Mouse (Mus musculus): Measurements from ENCODE around the gene Prkcz.

Gene Prkcz

GRCm38 (mm10) chr4:155239494-155239893 is 121.7 kb downstream of the Prkcz start:
- DNase-seq, result no peak

DNA sequence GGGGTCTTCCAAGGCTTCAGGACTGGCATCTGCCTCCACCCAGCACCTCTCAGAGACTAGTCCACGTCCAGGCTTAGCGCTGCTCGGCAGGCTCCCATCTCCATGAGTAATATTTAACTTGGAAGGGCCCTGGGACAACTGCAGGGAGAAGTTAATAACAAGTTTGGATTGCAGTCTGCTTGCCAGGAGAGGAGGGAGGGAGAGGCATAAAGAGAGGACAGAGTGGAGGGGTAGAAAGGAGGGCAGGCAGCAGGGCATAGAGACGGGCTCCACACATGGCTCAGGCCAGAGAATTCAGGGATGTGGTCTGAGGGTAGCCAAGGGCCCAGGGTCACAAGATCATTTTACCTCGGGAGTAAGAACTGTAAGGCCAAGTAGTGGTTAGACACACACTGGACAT is 122.9 kb downstream of the Prkcz start:
- no peak for DNase-seq

GRCm38 (mm10) chr4:155236737-155237385 is 124.3 kb downstream of the Prkcz start:
- DNase-seq, result no peak

GRCm38 (mm10) chr4:155235311-155236119 is 125.6 kb downstream of the Prkcz start:
- peak; percentile 76 for DNase-seq

DNA sequence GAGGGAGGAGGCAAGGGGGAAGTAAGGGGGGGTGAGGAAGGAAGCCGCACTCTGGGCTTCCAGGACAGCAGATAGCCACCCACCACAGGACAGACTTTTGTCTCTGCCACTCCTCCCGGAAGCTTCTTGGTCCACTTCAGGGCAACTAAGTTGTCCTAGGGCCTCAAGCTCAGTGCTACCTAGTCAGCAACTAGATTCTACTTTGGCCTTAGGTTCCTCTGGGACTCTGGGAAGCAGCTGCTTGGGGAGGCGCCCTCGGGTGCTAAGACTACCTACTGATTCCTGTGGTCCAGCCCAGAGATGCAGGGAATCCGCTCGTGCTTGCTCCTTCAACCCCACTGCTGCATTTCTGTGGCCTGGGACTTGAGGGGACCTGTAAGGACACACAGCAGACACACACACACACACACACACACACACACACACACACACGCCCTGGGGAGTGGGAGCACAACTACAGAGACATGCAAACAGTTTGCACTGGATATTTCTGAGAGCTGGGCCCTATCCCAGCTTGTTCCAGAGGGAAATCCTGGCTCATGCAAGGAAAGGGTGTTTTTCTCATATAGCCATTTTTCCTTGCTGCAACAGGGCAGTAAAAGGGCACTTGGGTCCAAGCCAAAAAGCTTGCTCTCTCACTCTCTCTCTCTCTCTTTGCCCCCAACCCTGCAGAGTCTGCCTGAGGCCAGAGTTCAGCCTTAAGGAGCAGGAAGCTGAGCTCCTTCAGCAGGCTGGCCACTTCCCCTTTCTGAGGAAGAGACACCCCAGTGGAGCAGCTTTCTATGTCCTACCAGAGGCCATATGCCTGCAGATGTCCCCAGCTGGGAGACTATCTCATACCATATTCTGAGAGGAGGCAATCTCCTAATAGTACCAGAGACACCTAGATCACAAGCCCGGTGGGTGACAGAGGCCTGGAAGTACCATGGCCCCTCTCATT is 126.5 kb downstream of the Prkcz start:
- DNase-seq, result peak; percentile 55

DNA sequence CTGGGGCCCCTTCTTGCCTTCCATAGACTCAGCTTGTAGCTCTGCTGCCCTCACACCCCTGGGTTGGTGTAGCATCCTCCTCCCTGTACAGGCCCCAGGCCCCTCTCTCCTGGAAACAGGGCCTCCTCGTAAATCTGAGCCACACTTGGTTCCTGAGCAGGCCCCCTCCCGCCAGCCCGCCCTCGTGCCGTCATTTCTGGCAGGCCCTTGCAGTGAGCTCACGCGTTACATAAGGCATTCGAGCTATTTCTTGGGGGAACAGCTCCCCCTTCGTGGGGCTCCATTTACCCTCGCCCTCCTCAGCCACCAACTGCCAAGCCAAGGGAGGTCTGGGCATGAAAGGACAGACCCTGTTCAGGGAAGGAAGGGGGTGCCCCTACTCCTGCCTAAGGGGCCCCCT is 127.3 kb downstream of the Prkcz start:
- peak; percentile 83 for DNase-seq

GRCm38 (mm10) chr4:155228461-155228860 is 132.7 kb downstream of the Prkcz start:
- no peak for DNase-seq

DNA sequence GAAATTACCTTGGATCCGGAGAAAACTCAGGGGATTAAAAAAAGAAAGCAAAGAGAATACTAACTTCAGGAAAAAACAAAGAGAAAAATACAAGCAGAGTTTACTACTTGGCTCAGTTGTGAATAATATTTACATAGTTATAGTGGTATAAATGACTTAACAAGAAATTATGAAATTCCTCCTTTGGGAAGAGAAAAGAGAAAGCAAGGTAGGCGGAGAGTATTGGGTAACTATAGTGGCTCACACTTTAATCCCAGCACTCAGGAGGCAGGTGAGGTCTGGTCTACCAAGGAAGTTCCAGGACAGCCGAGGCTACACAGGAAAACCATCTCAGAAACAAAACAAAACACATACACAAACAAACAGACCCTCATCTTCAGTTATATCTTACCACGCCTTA is 133.2 kb downstream of the Prkcz start:
- no peak for DNase-seq

DNA sequence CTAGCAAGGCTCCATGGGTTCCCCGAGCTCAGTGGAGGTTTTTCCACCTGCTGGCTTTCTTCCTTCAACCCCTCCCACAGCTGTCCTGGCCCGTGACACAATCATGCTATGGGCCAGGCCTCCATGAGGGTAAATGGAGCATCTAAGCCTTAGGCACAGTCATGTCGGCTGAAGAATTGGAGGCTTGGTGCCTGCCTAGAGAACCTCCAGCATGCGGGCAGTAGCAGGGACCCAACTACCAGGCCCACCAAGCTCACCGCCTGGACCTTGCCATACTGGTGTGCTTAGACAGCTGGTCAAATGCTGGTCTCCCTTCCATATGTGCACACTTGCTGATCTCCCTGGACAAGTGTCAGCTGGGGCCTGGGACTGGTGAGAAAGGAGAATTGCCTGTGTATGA is 135.2 kb downstream of the Prkcz start:
- DNase-seq, result no peak

- DNase-seq, result no peak
These were observed 137.3 kb downstream of the Prkcz start for GRCm38 (mm10) chr4:155223594-155224528.

DNA sequence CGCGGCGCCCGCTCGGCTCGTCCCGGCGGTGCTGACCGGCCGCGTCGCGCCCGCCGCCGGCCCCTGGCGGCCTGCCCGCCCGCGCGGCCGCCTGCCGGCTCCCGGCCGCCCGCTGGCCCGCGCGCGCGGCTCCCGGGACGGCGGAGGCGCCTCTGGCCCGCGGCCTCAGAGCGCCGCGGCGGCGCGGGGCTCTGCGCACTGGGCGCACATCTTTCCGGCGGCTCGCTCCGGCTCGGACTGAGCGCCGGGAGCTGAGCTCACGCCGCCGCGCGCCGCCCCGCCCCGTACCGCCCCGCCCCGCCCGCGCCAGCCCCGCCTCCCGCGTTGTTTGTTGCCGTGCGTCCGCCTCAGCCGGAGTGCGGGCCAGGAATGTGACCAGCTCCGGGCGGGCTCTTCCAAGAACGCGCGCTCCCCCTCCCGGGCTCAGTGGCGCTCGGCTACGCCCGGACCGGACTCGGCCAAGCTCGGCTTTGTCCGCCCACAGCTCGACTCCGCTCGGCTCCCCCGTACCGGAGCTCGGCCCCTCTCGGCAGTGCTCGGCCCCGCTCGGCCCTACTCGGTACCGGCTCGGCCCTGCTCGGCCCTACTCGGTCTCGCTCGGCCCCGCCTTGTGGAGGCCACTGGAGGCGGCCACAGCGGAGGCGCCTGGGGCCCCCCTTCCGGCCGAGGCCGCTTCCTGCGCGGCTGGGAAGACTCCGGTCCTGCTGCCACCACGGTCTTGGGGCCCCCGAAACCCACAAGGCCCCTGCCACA is 138.1 kb downstream of the Prkcz start:
- DNase-seq, result peak; percentile 100

DNA sequence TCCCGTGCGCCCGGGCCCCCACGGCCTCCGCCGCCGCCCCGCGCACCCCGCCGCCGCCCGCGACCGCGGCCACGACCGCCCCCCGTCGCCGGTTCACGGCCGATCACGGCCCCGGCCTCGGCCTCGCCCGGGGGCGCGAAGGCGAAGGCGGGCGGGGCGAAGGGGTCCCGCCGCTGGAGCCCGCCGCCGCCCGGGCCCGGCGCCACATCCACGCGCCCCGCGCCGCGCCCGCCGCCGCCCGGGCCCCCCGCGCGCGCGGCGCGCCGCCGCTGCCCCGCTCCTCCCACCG is 138.7 kb downstream of the Prkcz start, which contains the start of gene Ski:
Gene Ski (minus strand): TSS at position 41 of the 289 bp plus-strand sequence.
- DNase-seq, result no peak

DNA sequence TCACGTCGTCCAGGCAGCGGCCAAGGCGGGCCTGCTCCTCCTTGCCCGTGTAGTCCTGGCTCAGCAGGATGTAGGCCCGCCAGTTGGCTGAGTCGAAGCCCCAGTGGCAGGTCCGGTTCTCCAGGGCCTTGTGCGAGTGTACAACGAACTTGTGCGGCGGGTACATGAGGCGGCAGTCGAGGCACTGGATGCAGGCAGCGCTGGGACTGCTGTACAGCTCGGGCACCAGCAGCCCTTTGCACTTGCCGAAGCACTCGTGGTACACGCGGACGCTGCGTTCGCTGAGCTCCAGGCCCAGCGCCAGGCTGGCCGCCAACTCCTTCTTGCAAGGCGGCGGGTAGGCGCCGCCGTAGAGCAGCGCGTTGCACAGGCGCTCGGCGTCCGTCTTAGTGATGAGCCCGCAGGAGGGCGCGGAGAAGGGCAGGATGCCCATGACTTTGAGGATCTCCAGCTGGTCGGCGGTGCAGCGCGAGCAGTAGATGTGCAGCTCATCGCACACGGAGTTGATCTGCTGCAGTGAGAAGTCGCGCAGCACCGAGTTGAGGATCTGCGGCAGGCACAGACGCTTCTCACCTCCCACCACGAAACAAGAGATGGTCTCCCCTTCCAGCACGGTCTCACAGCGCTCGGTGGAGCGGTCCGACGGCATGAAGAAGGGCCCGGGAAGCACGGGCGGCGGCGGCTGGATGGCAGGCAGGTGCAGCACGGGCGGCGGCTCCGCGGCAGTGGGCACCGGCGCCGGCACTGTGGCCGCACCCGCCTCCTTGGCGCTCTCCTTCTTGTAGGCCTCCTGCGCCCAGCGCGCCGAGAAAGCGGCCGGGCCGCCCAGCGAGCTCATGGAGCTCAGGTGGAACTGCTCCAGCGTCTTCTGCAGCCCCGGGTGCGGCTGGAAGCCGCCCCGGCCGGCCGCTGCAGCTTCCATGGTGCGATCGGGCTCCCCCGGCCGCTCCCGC is 139.3 kb downstream of the Prkcz start:
- DNase-seq, result peak; percentile 78

DNA sequence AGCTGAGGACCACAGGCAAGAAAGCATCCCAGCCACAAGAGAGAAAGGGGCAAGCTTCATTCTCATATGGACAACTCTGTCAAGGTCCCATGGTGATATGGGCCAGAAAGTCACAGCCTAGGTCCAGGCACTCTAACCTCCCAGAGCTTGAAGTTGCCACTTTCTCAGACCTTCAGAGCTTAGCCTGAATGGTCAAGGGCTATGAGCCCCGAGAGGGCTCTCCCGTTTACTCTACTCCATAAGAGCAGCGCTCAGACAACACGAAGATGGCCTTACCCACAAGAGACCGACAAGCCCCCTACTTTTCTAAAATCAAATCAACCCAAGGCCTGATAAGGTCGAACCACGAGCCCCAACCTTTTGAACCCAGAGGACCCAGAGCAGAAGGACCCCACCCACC is 140.1 kb downstream of the Prkcz start:
- no peak for DNase-seq

DNA sequence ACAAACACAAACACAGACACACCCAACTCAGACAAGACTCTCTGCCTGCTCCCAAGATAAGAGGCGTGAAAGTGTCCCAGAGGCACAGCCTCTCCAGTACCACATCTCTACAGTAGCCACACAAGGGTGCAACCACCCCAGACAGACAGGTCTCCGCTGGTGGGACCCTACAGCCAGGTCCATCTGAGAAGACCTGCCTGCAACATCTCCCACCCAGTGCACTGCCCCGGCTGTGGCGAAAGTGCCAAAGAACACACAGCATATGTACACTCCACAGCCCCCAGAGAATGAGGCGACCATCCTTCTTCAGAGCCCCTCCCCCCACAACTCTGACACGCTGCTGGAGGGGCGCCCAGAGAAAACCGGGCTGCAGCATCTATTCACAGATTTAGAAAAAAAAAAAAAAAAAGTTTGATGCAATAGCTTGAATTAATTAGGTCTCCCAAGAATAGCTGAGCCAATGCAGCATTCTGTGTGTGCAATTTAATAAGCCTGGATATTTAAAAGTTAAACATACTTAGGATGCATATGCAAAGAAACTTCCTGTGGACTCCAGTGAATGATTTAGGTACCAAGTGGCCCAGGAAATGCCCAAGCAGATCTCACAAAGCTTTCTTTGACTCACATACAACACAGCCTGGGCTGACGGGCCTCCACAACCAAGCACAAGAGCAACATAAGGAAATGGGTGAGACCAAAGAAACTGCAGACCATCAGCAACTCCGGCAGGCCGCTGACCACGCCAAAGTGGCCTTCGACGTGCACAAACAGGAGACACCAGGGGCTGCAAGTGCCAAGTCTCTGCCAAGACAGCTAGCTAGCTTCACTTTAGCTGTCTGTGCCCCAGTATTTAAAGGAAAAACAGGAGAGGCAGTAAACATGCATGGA is 140.7 kb downstream of the Prkcz start:
- no peak for DNase-seq

DNA sequence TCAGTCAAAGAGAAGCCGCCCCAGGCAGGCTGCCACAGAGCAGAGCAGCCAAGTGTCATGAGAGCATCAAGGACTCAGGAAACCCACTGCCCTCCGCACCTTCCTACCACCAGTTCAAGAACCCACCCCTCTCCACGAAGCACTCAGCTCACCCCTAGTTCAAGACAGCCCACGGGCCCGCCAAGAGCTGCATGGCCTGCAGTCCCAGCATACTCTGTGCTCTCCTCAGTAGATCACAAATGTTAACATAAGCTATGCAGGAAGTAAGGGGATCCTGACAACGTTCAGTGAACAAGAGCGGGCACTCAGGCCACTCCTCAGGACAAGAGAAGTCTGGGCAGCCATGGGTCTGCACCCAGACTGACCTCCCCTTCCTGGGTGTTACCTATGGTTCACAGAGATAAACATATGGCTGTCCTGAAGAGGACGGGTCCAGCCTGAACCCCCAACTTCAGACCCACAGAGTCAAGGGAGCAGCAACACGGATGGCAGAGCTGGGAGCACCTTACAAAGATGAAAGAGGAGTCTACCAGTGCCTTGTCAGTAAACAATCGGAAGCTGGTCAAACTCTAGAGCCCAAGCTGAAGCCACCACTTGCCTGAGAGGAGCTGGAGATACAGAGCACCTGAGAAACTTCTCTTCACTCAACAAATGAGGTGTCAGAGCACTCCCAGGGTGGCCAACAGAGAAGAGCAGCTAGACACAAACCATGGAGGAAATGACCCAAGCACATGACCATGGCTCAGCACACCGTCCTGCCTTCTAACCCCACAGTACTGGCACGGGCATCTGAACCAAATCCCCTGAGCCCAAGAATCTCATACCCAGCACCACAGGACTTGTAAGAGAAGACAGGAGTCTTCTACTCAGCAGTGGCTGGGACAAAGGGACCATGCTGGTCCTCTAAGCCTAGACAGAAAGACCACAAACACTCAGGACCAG is 141.6 kb downstream of the Prkcz start:
- no peak for DNase-seq

- DNase-seq, result no peak
These were observed 142.9 kb downstream of the Prkcz start for GRCm38 (mm10) chr4:155218104-155218732.

Measured in cerebellum, adult 8-10 months (tissue).